ENCODE assay signal across 13 mouse cellular contexts in genomic region chr7:98499561-98500292, GRCm38 (mm10). TPM values are rescaled to one million over a fixed set of nuclear protein-coding genes. Genes with fewer than 3 reads are reported as not detected.
A peak's percentile ranks its signal among the peaks of the same experiment; 100 is the strongest.
DNase-seq lines count a peak whose midpoint lies in the region; ATAC-seq and TF ChIP-seq lines count a peak whose summit lies in the region.
"Had no signal": no experiment of that assay in that cellular context is flagged by ENCODE, and none has a peak within 500 bp of the region (broad histone marks: within the 10 kb centered on the region; RNA-seq: fewer than 3 reads in every experiment).

No protein-coding gene starts in this region.

- H3K4me3 ChIP-seq in megakaryocyte, embryonic 14.5 days (replicated peaks) = peak overlapping the region; percentile 15
- no peak overlapping the region for H3K4me3 ChIP-seq in embryonic facial prominence, embryonic 14.5 days (ENCODE audit: low read depth, low read length)
- H3K4me3 ChIP-seq in stomach, embryonic 16.5 days (replicated peaks; ENCODE audit: low read length) = no peak overlapping the region
- H3K4me3 ChIP-seq in left cerebral cortex, adult 2 months = no peak overlapping the region
- H3K4me3 ChIP-seq: myocyte had no signal

- peak overlapping the region; percentile 63 for H3K27ac ChIP-seq in embryonic facial prominence, embryonic 14.5 days (replicated peaks; ENCODE audit: low read depth, low read length)
- H3K27ac ChIP-seq in stomach, embryonic 16.5 days (ENCODE audit: low read length) = peak overlapping the region; percentile 68
- no peak overlapping the region for H3K27ac ChIP-seq in left cerebral cortex, adult 2 months

- WGBS in embryonic facial prominence, embryonic 14.5 days = 58% methylated on average over 25 of the region's 25 CpGs
- 71% methylated on average over 25 of the region's 25 CpGs for WGBS in stomach, embryonic 16.5 days

- intact Hi-C loops in heart, postnatal 25 days (cut with DNase I) = loop anchor here (2.0 kb wide), 1 partner anchor 23 kb away; no protein-coding TSS in a partner anchor
- intact Hi-C loops in left cerebral cortex, adult 2 months (cut with DNase I) = no loop called here

- no peak overlapping the region for H3K4me2 ChIP-seq in embryonic facial prominence, embryonic 14.5 days (ENCODE audit: low read depth, low read length)
- H3K4me2 ChIP-seq in stomach, embryonic 16.5 days (ENCODE audit: low read depth, low read length) = no peak overlapping the region

- no peak for ATAC-seq in megakaryocyte, adult 5-6 weeks (ENCODE audit: poor library complexity, severe bottlenecking)
- ATAC-seq in embryonic facial prominence, embryonic 14.5 days (ENCODE audit: low read depth) = peak; percentile 23; the same call in 1 of the 2 replicates
- no peak for ATAC-seq in stomach, embryonic 16.5 days (ENCODE audit: insufficient read depth, low FRiP score)
- ATAC-seq: lung, postnatal 0 days had no signal

- peaks cover 80% of the 10 kb centered on the region for H3K36me3 ChIP-seq in megakaryocyte, embryonic 14.5 days (replicated peaks; ENCODE audit: low read length)
- no peaks in the 10 kb centered on the region for H3K36me3 ChIP-seq in embryonic facial prominence, embryonic 14.5 days (ENCODE audit: control insufficient read depth, insufficient read depth, low read length)
- no peaks in the 10 kb centered on the region for H3K36me3 ChIP-seq in stomach, embryonic 16.5 days (ENCODE audit: control insufficient read depth, insufficient read depth, low read length)

- H3K9ac ChIP-seq in embryonic facial prominence, embryonic 14.5 days (ENCODE audit: low read depth, low read length) = no peak overlapping the region
- H3K9ac ChIP-seq in stomach, embryonic 16.5 days (ENCODE audit: low read length) = 0 out of 2 replicates have a peak overlapping the region, but pooled peaks have one; percentile 12

- TF ChIP-seq CTCF in left cerebral cortex, adult 2 months (IDR thresholded peaks at IDR 0.05) = no peak

- peaks cover 98% of the 10 kb centered on the region for H3K4me1 ChIP-seq in megakaryocyte, embryonic 14.5 days
- H3K4me1 ChIP-seq in embryonic facial prominence, embryonic 14.5 days (ENCODE audit: control insufficient read depth, insufficient read depth, low read length) = peaks cover 29% of the 10 kb centered on the region
- peaks cover 27% of the 10 kb centered on the region for H3K4me1 ChIP-seq in stomach, embryonic 16.5 days (ENCODE audit: control insufficient read depth, insufficient read depth, low read length)

- H3K27me3 ChIP-seq in megakaryocyte, embryonic 14.5 days (replicated peaks) = peaks cover 52% of the 10 kb centered on the region
- H3K27me3 ChIP-seq in embryonic facial prominence, embryonic 14.5 days (replicated peaks; ENCODE audit: control insufficient read depth, insufficient read depth, low read length) = no peaks in the 10 kb centered on the region; the same call in 1 of the 2 replicates
- no peaks in the 10 kb centered on the region for H3K27me3 ChIP-seq in stomach, embryonic 16.5 days (ENCODE audit: control insufficient read depth, insufficient read depth, low read length)

- DNase-seq in heart, adult 11 months = peak; percentile 96
- no peak for DNase-seq in heart, postnatal 25 days (ENCODE audit: low spot score)
- no peak for DNase-seq in embryonic facial prominence, embryonic 14.5 days (ENCODE audit: low spot score)
- no peak for DNase-seq in urinary bladder, adult 2 months (ENCODE audit: low spot score)
- no peak for DNase-seq in left cerebral cortex, adult 2 months (ENCODE audit: extremely low spot score in 1 of 2, low spot score in 2 of 2)

- H3K9me3 ChIP-seq in megakaryocyte, embryonic 14.5 days = no peaks in the 10 kb centered on the region
- H3K9me3 ChIP-seq in embryonic facial prominence, embryonic 14.5 days (ENCODE audit: control insufficient read depth, low read length) = no peaks in the 10 kb centered on the region
- no peaks in the 10 kb centered on the region for H3K9me3 ChIP-seq in stomach, embryonic 16.5 days (replicated peaks; ENCODE audit: control insufficient read depth, low read length)

RNA-seq across cellular contexts. Expression of gene Lrrc32, which starts 10.6 kb away (rescaled TPM):
- 10 to 100 TPM; 10.7 to 11.4 TPM for total RNA-seq in heart, postnatal 25 days (2021)
- polyA plus RNA-seq in megakaryocyte, embryonic 14.5 days (2012; ENCODE audit: insufficient read depth, low replicate concordance) = 28.6 and 53.0 TPM in 2 replicates
- total RNA-seq in megakaryocyte, adult 5-6 weeks (2015) = not detected in 2 replicates
- total RNA-seq in megakaryocyte, adult 5-6 weeks (2017) = not detected in 2 replicates
- 9.7 and 10.6 TPM in 2 replicates for polyA plus RNA-seq in embryonic facial prominence, embryonic 14.5 days (2014; fragmentation: Nextera tagmentation; extraction: Ambion mirVana)
- 9.5 and 13.9 TPM in 2 replicates for polyA plus RNA-seq in stomach, embryonic 16.5 days (2015; fragmentation: Nextera tagmentation; extraction: Ambion mirVana)
- polyA plus RNA-seq in urinary bladder, adult 2 months (2012; rRNA removed) = 12.6 and 17.6 TPM in 2 replicates
- 1 to 10 TPM; 5.0 to 8.0 TPM for total RNA-seq in left cerebral cortex, adult 2 months (2021)
- total RNA-seq: common myeloid progenitor, adult 5-6 weeks had no signal

RNA-seq across cellular contexts. Expression of gene Gucy2d, which starts 59.5 kb away (rescaled TPM):
- under 1 TPM in 1 of 2 experiments, not detected in 1; 0.08 TPM for total RNA-seq in heart, postnatal 25 days (2021)
- polyA plus RNA-seq in megakaryocyte, embryonic 14.5 days (2012; ENCODE audit: insufficient read depth, low replicate concordance) = not detected in 2 replicates
- not detected in 2 replicates for total RNA-seq in megakaryocyte, adult 5-6 weeks (2015)
- total RNA-seq in megakaryocyte, adult 5-6 weeks (2017) = not detected in 2 replicates
- 0.31 TPM in 1 of 2 replicates, not detected in the other for polyA plus RNA-seq in embryonic facial prominence, embryonic 14.5 days (2014; fragmentation: Nextera tagmentation; extraction: Ambion mirVana)
- polyA plus RNA-seq in stomach, embryonic 16.5 days (2015; fragmentation: Nextera tagmentation; extraction: Ambion mirVana) = 0.12 TPM in 1 of 2 replicates, not detected in the other
- polyA plus RNA-seq in urinary bladder, adult 2 months (2012; rRNA removed) = 0.10 and 0.17 TPM in 2 replicates
- not detected for total RNA-seq in left cerebral cortex, adult 2 months (2021)
- total RNA-seq: common myeloid progenitor, adult 5-6 weeks; left cerebral cortex, postnatal 10 days had no signal
- polyA plus RNA-seq: frontal cortex, adult 2 months; lung, postnatal 0 days; myocyte had no signal
